Mouse (Mus musculus) stomach, postnatal 0 days (tissue): ENCODE results near the gene Slc7a4. TPM values are rescaled to one million over a fixed set of nuclear protein-coding genes. Genes with fewer than 3 reads are reported as not detected.

Experiments used
- ATAC-seq: fragments of 200-750 bp; cut with Nextera tagmentation; 2 replicates; pipeline ENCODE4 v1.8.0; 2017; ENCODE audit not compliant: low FRiP score, low TSS enrichment
- DNase-seq: peaks from one replicate; pipeline ENCODE4 v3.0.0-alpha.2; 2016; ENCODE audit warnings: low spot score
- H3K27ac ChIP-seq: fragments of 300-500 bp; sonication (generic); replicated peaks from 2 replicates; pipeline ENCODE4 v1.5.1; 2014; ENCODE audit warnings: mild to moderate bottlenecking, control low read depth
- H3K27me3 ChIP-seq: fragments of 300-500 bp; sonication (generic); 2 replicates; pipeline ENCODE4 v1.6.1; 2014; ENCODE audit warnings: low read length; ENCODE audit not compliant: control insufficient read depth, insufficient read depth
- H3K36me3 ChIP-seq: fragments of 300-500 bp; sonication (generic); 2 replicates; pipeline ENCODE4 v1.6.1; 2014; ENCODE audit warnings: low read length, mixed read lengths; ENCODE audit not compliant: control insufficient read depth, insufficient read depth
- H3K4me1 ChIP-seq: fragments of 300-500 bp; sonication (generic); replicated peaks from 2 replicates; pipeline ENCODE4 v1.6.1; 2014; ENCODE audit warnings: antibody characterized with exemption; ENCODE audit not compliant: control insufficient read depth, insufficient read depth
- H3K4me2 ChIP-seq: fragments of 300-500 bp; sonication (generic); replicated peaks from 2 replicates; pipeline ENCODE4 v1.6.1; 2014; ENCODE audit warnings: low read depth, mild to moderate bottlenecking, control low read depth, moderate library complexity
- H3K4me3 ChIP-seq: fragments of 300-500 bp; sonication (generic); 2 replicates; pipeline ENCODE4 v1.5.1; 2014; ENCODE audit warnings: low read depth, low read length, control low read depth
- H3K9ac ChIP-seq: fragments of 300-500 bp; sonication (generic); 2 replicates; pipeline ENCODE4 v1.6.1; 2014; ENCODE audit warnings: mild to moderate bottlenecking, low read length, control low read depth, mixed read lengths
- H3K9me3 ChIP-seq: fragments of 300-500 bp; sonication (generic); 2 replicates; pipeline ENCODE4 v1.6.1; 2016; ENCODE audit warnings: low read length; ENCODE audit not compliant: control insufficient read depth
- CTCF ChIP-seq: IDR thresholded peaks from 2 replicates; pipeline ENCODE4 v1.5.1; 2016; ENCODE audit warnings: antibody characterized with exemption, low read depth, mild to moderate bottlenecking, moderate library complexity
- EP300 ChIP-seq: optimal IDR thresholded peaks from 2 replicates; pipeline ENCODE3; 2016; ENCODE audit warnings: antibody characterized with exemption
- WGBS: fragments of 180-500 bp; shearing (Covaris S2); extraction: QIAGEN DNeasy Blood & Tissue Kit; methylation state at CpG from one replicate; pipeline ENCODE4 v1.1.7; 2014; 5-methylcytosine and 5-hydroxymethylcytosine counted together
- polyA plus RNA-seq: library from polyadenylated mRNA; unstranded; fragments of >200 nt; fragmentation: Nextera tagmentation; extraction: Ambion mirVana; gene quantifications from 2 replicates; pipeline ENCODE4 v1.2.1, GENCODE M21; 2015

The Slc7a4 gene
- polyA plus RNA-seq, 1 experiment from 2014 or later, result 22.8 TPM

DNA sequence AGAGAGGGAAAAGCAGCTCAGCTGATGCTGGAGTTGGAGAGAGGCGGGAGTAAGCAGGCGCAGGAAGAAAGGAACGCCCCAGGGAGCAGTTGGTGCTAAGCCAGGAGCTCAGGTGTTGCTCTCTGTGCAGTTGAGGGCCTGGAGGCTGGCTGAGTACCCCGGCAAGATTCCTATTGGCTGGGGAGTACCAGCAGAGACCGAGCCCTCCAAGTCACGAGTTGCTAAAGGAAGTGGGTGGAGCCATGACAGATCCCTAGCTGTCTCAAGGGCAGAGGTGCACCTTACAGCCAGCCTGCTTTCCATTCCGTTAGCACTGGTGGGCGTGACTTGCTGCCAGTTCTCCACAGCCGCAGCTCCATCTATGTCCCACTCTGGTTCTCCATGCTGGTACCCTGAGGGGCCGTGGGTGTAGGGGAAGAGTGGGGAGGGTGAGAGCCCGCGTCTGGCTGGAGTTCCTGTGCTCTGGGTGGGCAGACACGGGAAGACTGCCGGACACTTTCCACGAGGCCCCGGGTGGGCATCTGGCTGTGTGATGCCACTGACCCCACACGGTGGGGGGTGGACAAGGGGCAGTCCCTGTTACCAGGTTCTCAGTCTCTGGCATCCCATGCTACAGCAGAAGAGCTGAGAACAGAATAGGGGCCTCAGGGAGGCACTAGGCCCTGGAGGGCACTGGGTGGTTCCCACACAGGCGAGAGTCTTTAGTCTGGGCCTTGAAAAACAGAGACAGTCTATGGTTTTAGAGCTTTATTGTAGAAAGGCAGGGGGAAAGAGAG, 28.9 kb downstream of the Slc7a4 start:
- H3K4me1 ChIP-seq, result peaks cover 3% of the 10 kb centered on the region; the same call in 1 of the 2 replicates
- peak overlapping the region; percentile 10; the same call in 1 of the 2 replicates for H3K4me3 ChIP-seq
- no peaks in the 10 kb centered on the region for H3K9me3 ChIP-seq
- ATAC-seq (peak; percentile 95), DNase-seq (peak; percentile 89)
- peak overlapping the region; percentile 38 for H3K4me2 ChIP-seq
- no peak for TF ChIP-seq EP300
- no peak for TF ChIP-seq CTCF
- no peaks in the 10 kb centered on the region for H3K27me3 ChIP-seq
- H3K9ac ChIP-seq, result no peak overlapping the region
- WGBS, result 8% methylated on average over 18 of the region's 18 CpGs
- no peak overlapping the region for H3K27ac ChIP-seq
- no peaks in the 10 kb centered on the region for H3K36me3 ChIP-seq

DNA sequence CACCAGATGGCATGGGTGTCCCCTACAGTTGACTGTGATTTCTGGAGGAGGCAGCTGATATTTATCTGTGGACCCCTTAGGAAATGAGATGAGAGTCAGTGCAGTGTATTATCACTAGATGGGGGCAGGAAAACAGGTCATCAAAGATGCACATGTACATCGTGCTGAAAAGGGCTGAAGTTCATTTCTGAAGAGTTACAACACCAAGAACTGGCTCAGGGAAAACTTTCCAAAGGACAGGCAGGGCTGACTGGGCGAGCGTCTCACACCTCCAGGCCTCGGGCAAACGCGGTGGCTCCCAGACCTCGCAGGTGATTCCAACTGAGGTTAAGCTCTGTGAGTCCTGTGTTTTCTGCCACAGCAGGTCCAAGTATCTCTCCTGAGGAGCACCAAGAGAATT, 30.2 kb downstream of the Slc7a4 start:
- DNase-seq, result no peak
- no peaks in the 10 kb centered on the region for H3K9me3 ChIP-seq
- H3K27ac ChIP-seq, result no peak overlapping the region
- no peak for TF ChIP-seq EP300
- no peak for TF ChIP-seq CTCF
- H3K9ac ChIP-seq, result no peak overlapping the region
- no peaks in the 10 kb centered on the region for H3K27me3 ChIP-seq
- H3K4me3 ChIP-seq, result no peak overlapping the region
- no peaks in the 10 kb centered on the region for H3K36me3 ChIP-seq
- H3K4me2 ChIP-seq, result no peak overlapping the region
- ATAC-seq, result no peak
- WGBS, result 74% methylated on average over 7 of the region's 7 CpGs
- H3K4me1 ChIP-seq, result 0 out of 2 replicates have a peak, but pooled peaks cover 3% of the 10 kb centered on the region

DNA sequence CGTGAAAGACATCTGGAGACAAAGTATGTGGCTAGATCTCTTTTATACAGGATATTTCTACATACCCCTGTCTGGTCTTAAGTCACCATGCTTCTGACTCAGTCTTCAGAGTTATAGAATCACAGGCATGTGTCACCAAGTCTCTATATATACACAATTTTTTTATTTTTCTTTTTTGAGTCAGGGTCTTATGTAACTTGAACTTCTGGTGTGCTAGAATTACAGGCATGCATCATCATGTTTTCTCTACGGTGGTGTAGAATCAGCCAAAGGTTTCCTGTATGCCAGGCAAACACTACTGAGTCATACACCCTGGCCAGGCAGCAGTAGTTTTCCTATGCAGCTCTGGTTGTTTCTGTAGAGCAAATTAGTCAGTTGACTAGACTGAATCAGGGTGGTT, 40.4 kb downstream of the Slc7a4 start:
- no peak overlapping the region for H3K27ac ChIP-seq
- no peak overlapping the region for H3K4me3 ChIP-seq
- H3K4me2 ChIP-seq, result no peak overlapping the region
- no peak overlapping the region for H3K9ac ChIP-seq
- no peaks in the 10 kb centered on the region for H3K4me1 ChIP-seq
- 53% methylated on average over 2 of the region's 2 CpGs for WGBS
- TF ChIP-seq EP300, result no peak
- TF ChIP-seq CTCF, result no peak
- no peaks in the 10 kb centered on the region for H3K36me3 ChIP-seq
- no peaks in the 10 kb centered on the region for H3K9me3 ChIP-seq
- no peaks in the 10 kb centered on the region for H3K27me3 ChIP-seq
- no peak for ATAC-seq
- no peak for DNase-seq

DNA sequence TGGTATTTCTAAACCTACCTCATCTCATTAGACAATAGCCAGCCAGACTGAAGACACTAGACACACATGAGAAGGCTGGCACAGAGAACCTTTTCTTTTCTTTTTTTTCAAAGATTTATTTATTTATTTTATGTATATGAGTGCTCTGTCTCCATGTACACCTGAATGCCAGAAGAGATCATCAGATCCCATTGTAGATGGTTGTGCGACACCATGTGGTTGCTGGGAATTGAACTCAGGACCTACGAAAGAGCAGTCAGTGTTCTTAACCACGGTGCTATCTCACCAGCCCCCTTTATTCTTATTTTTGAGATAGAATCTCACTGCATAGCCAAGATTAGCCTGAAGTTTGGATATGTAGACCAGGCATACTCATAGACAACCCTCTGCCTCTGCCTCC, 46.4 kb downstream of the Slc7a4 start:
- H3K9me3 ChIP-seq, result no peaks in the 10 kb centered on the region
- TF ChIP-seq CTCF, result no peak
- TF ChIP-seq EP300, result no peak
- H3K27me3 ChIP-seq, result no peaks in the 10 kb centered on the region
- no peaks in the 10 kb centered on the region for H3K36me3 ChIP-seq
- H3K4me1 ChIP-seq, result peaks cover 3% of the 10 kb centered on the region; the same call in 1 of the 2 replicates
- no peak for DNase-seq
- no peak overlapping the region for H3K27ac ChIP-seq
- H3K9ac ChIP-seq, result no peak overlapping the region
- H3K4me3 ChIP-seq, result no peak overlapping the region
- no peak for ATAC-seq
- 88% methylated on average over 3 of the region's 3 CpGs for WGBS
- H3K4me2 ChIP-seq, result no peak overlapping the region

DNA sequence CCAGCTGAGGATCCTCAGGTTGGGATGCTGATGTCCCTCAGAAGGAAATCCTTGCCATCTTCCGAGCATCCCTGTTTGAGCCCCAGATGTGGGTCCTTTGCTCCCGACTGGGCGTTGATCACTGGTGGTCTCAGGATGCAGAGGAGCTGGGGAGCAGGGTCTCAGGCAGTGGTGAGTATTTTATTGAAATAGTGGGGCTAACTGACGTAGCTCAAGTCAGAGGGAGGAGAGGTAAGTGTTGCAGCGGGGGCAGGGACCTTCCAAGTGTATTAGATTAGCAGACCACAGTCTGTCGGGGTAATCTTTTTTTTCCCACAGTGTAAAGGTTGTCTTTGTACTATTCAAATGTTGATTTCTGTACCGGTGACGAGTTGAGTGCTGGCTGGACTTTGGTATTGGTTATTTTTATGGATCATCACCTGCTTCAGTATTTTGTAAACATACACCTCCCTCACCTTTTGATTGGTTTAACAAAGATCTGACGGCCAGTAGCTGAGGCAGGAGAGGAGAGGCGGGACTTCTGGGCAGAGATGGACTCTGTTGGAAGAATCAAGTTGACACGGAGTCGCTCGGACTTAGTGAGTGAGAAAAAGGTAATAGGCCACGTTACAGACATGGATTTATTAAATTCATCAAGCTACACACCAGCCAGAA, 50.2 kb downstream of the Slc7a4 start:
- TF ChIP-seq CTCF, result no peak
- TF ChIP-seq EP300, result no peak
- Histone ChIP-seq H3K9me3 (no peaks in the 10 kb centered on the region), H3K4me2 (no peak overlapping the region), H3K27me3 (no peaks in the 10 kb centered on the region), H3K4me1 (peaks cover 8% of the 10 kb centered on the region; the same call in 1 of the 2 replicates), H3K36me3 (peaks cover 7% of the 10 kb centered on the region), H3K27ac (no peak overlapping the region), H3K4me3 (no peak overlapping the region), H3K9ac (no peak overlapping the region)
- WGBS, result 68% methylated on average over 14 of the region's 14 CpGs
- DNase-seq (no peak), ATAC-seq (no peak)

DNA sequence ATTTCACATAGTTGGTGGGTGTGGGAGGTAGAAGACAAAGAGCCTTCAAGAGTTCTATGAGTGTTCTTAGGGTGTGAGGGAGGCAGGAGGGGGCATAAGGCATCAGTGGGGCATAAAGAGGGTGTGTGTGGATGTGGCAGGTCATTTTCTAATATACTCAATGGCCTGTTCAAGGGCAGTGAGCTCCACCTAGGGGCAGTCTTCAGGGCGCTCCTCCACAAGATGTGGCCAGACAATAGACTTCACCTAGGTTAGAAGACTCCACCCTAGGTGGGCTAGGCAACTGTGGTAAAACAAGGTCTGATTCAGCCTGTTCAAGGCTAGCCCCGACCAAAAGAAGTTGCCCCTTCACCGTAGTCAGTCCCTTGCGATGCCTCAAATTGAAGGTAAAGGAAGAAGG, 50.7 kb downstream of the Slc7a4 start:
- Histone ChIP-seq H3K4me2 (no peak overlapping the region), H3K36me3 (peaks cover 12% of the 10 kb centered on the region), H3K27me3 (no peaks in the 10 kb centered on the region), H3K9ac (no peak overlapping the region), H3K9me3 (no peaks in the 10 kb centered on the region), H3K4me1 (peaks cover 8% of the 10 kb centered on the region; the same call in 1 of the 2 replicates), H3K4me3 (no peak overlapping the region), H3K27ac (no peak overlapping the region)
- DNase-seq (peak; percentile 59), ATAC-seq (no peak)
- 54% methylated on average over 4 of the region's 4 CpGs for whole genome bisulfite sequencing
- TF ChIP-seq CTCF, result peak; percentile 70
- TF ChIP-seq EP300, result no peak
